Mouse (Mus musculus): ENCODE data around the gene Sfn. TPM values are rescaled to one million over a fixed set of nuclear protein-coding genes. Genes with fewer than 3 reads are reported as not detected.

Gene Sfn
- polyA plus RNA-seq, 1 experiment, result 0.56 TPM

DNA sequence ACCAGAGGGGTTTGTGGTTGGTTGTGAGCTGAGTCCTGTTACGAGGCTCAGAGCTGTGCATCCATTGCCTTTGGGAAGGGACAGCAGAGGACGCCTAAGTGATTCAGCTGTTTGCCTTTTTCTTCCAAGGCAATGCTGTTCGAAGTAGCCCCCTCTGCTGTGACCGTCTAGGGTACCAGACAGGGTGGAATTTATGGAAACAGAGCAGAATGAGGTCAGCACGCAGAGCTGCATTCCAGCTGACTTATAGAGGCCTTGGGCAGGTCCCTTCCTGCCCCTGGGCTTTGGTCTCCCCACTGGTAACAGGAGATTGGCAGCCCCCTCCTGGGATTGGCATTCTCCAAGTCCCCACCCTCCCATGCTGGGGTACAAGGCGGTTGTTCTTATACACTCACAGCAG, 2.9 kb upstream of the Sfn start:
- Histone ChIP-seq H3K27me3 (ENCODE audit: control insufficient read depth, insufficient read depth, insufficient read length) (no peaks in the 10 kb centered on the region), H3K4me3 (no peak overlapping the region), H3K36me3 (ENCODE audit: control insufficient read depth, insufficient read depth) (no peaks in the 10 kb centered on the region), H3K4me2 (ENCODE audit: low read depth) (peak overlapping the region; percentile 27), H3K79me2 (ENCODE audit: control insufficient read depth, insufficient read depth) (no peaks in the 10 kb centered on the region), H3ac (ENCODE audit: control insufficient read depth, insufficient read length) (no peak overlapping the region)
- TF ChIP-seq CEBPB (IDR thresholded peaks at IDR 0.05; ENCODE audit: insufficient read depth, poor library complexity, severe bottlenecking) (no peak), USF1 (IDR thresholded peaks at IDR 0.05; ENCODE audit: low read depth) (no peak), MYOD1 (IDR thresholded peaks at IDR 0.05; ENCODE audit: control insufficient read depth in 1 of 3, insufficient read length in 2 of 3, low read depth in 2 of 3) (peak in 2 of 3 experiments; percentile 5 to 21)

DNA sequence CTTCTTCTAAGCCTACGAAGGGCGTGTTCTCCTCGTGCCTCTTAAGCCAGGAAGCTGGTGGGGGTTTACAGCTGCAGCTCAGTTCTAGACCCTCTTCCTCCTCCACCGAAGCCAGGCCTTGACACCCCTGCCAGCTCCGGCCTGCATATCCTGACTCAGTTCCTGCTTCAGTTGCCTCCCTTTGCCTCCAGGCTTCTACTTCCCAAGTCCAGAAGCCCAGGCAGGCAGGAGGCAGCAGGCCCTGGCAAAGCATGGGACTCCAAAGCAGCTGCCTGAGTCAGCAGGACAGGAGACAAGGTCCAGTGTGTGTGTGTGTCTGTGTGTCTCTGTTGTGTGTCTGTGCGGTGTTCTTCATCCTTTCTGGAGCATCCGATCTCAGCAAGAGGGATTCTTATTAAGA, 2.2 kb upstream of the Sfn start:
- Histone ChIP-seq H3K79me2 (ENCODE audit: control insufficient read depth, insufficient read depth) (no peaks in the 10 kb centered on the region), H3K36me3 (ENCODE audit: control insufficient read depth, insufficient read depth) (no peaks in the 10 kb centered on the region), H3K4me3 (no peak overlapping the region), H3ac (ENCODE audit: control insufficient read depth, insufficient read length) (no peak overlapping the region), H3K4me2 (ENCODE audit: low read depth) (peak overlapping the region; percentile 51), H3K27me3 (ENCODE audit: control insufficient read depth, insufficient read depth, insufficient read length) (no peaks in the 10 kb centered on the region)
- TF ChIP-seq MYOD1 (IDR thresholded peaks at IDR 0.05; ENCODE audit: control insufficient read depth in 1 of 3, insufficient read length in 2 of 3, low read depth in 2 of 3) (peak in 1 of 3 experiments; percentile 46), TCF12 (IDR thresholded peaks at IDR 0.05; ENCODE audit: insufficient read depth, poor library complexity, severe bottlenecking) (no peak)

DNA sequence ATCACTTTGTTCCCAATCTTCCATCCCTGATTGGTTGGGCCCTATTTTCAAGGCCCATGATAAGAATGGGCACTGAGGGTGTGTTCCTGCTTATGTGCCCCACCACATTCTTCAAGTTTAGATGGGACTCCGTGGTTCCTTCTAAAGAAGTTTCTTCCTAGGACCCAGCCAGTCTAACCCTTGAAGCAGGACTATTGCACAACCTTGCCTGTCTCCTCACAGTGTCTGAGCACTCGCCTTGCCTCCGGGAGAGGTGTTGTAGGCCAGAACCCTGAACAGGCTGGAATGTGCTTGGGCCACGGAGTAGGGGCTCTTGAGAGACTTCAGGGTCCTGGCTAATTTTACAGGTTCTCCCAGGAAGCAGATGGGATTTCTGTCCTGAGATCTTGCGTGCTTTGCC, 1.1 kb upstream of the Sfn start:
- TF ChIP-seq SRF (IDR thresholded peaks at IDR 0.05; ENCODE audit: control insufficient read depth, insufficient read length, low read depth) (no peak), TCF3 (IDR thresholded peaks at IDR 0.05; ENCODE audit: insufficient read length, low read depth) (no peak), POLR2AphosphoS2 (IDR thresholded peaks at IDR 0.05; ENCODE audit: insufficient read length, low read depth) (no peak), POLR2A (IDR thresholded peaks at IDR 0.05; ENCODE audit: insufficient read length, low read depth) (no peak), MAX (IDR thresholded peaks at IDR 0.05; ENCODE audit: low read depth) (no peak), MYOD1 (IDR thresholded peaks at IDR 0.05; ENCODE audit: control insufficient read depth in 1 of 3, insufficient read length in 2 of 3, low read depth in 2 of 3) (no peak), CEBPB (IDR thresholded peaks at IDR 0.05; ENCODE audit: insufficient read depth, poor library complexity, severe bottlenecking) (no peak), E2F4 (IDR thresholded peaks at IDR 0.05; ENCODE audit: insufficient read depth) (no peak), MYOG (IDR thresholded peaks at IDR 0.05; ENCODE audit: control insufficient read depth in 1 of 3, insufficient read depth in 1 of 3, insufficient read length in 2 of 3, low read depth in 2 of 3) (no peak), USF1 (IDR thresholded peaks at IDR 0.05; ENCODE audit: low read depth) (no peak)
- Histone ChIP-seq H3K79me2 (ENCODE audit: control insufficient read depth, insufficient read depth) (no peaks in the 10 kb centered on the region), H3K27me3 (ENCODE audit: control insufficient read depth, insufficient read depth, insufficient read length) (no peaks in the 10 kb centered on the region), H3K36me3 (ENCODE audit: control insufficient read depth, insufficient read depth) (no peaks in the 10 kb centered on the region), H3K4me3 (no peak overlapping the region), H3K4me2 (ENCODE audit: low read depth) (no peak overlapping the region), H3ac (ENCODE audit: control insufficient read depth, insufficient read length) (no peak overlapping the region)

DNA sequence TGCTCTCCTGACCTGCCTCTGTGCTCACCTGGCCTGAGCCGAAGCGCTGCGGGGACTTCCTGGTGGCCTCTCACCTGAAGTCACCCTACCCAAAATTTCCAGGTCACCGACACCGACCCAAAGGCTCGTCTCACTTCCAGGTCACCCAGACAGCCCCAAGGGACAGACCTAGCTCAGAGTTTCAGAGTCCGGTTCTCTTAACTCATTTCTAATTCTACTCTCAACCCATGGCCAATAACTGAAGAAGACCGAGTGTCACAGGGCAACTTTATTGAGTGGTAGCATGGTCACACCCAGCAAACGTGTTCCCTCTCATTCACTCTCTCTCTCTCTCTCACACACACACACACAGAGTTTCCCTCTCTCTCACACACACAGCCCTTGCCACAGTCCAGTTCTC, 1.7 kb downstream of the Sfn start:
- peak overlapping the region; percentile 86 for H3K4me2 ChIP-seq (ENCODE audit: low read depth)

DNA sequence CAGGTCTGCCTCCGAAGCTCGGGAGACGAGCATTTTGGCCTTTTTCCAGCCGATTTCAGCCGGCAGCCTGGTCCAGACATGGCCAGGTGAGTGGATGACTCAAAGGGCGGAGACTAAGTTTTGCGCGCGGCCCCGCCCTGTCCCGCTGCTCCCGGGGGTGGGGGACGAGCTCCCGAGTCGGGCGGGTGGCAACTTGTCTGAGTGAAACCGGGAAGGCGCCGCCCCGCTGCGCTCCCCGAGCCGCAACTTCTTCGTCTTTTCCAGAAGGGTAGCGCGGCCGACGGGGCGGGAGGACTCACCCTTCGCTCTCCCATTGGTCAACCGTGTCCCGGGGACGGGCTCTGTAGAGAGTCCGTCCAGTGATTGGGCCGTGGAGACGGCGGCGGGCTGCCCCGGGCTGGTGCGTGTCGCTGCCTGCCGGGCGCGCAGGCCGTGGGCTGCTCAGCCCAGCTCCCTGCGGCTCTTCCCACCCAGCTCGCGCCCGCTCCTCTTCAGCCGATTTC, 2.3 kb downstream of the Sfn start:
- H3K36me3 ChIP-seq (ENCODE audit: control insufficient read depth, insufficient read depth), result no peaks in the 10 kb centered on the region
- no peaks in the 10 kb centered on the region for H3K27me3 ChIP-seq (ENCODE audit: control insufficient read depth, insufficient read depth, insufficient read length)
- peak overlapping the region; percentile 98 for H3K4me2 ChIP-seq (ENCODE audit: low read depth)
- TF ChIP-seq POLR2A (IDR thresholded peaks at IDR 0.05; ENCODE audit: insufficient read length, low read depth), result peak; percentile 65
- no peak for TF ChIP-seq MYOG (IDR thresholded peaks at IDR 0.05; ENCODE audit: control insufficient read depth in 1 of 3, insufficient read depth in 1 of 3, insufficient read length in 2 of 3, low read depth in 2 of 3)
- no peak for TF ChIP-seq MAX (IDR thresholded peaks at IDR 0.05; ENCODE audit: low read depth)
- TF ChIP-seq E2F4 (IDR thresholded peaks at IDR 0.05; ENCODE audit: insufficient read depth), result peak; percentile 72
- TF ChIP-seq MYOD1 (IDR thresholded peaks at IDR 0.05; ENCODE audit: control insufficient read depth in 1 of 3, insufficient read length in 2 of 3, low read depth in 2 of 3), result no peak
- no peak for TF ChIP-seq USF1 (IDR thresholded peaks at IDR 0.05; ENCODE audit: low read depth)
- peak; percentile 83 for TF ChIP-seq POLR2AphosphoS2 (IDR thresholded peaks at IDR 0.05; ENCODE audit: insufficient read length, low read depth)
- TF ChIP-seq SRF (IDR thresholded peaks at IDR 0.05; ENCODE audit: control insufficient read depth, insufficient read length, low read depth), result peak; percentile 11
- TF ChIP-seq TCF3 (IDR thresholded peaks at IDR 0.05; ENCODE audit: insufficient read length, low read depth), result no peak
- no peaks in the 10 kb centered on the region for H3K79me2 ChIP-seq (ENCODE audit: control insufficient read depth, insufficient read depth)
- H3ac ChIP-seq (ENCODE audit: control insufficient read depth, insufficient read length), result no peak overlapping the region
- H3K4me3 ChIP-seq, result peak overlapping the region; percentile 24

More for the DNA sequence above, 1.7 kb downstream of the Sfn start:
- no peaks in the 10 kb centered on the region for H3K79me2 ChIP-seq (ENCODE audit: control insufficient read depth, insufficient read depth)
- no peaks in the 10 kb centered on the region for H3K27me3 ChIP-seq (ENCODE audit: control insufficient read depth, insufficient read depth, insufficient read length)
- H3K4me3 ChIP-seq, result peak overlapping the region; percentile 24
- no peak overlapping the region for H3ac ChIP-seq (ENCODE audit: control insufficient read depth, insufficient read length)
- TF ChIP-seq TCF12 (IDR thresholded peaks at IDR 0.05; ENCODE audit: insufficient read depth, poor library complexity, severe bottlenecking) (no peak), REST (IDR thresholded peaks at IDR 0.05; ENCODE audit: insufficient read depth, insufficient read length) (no peak), SRF (IDR thresholded peaks at IDR 0.05; ENCODE audit: control insufficient read depth, insufficient read length, low read depth) (no peak), POLR2A (IDR thresholded peaks at IDR 0.05; ENCODE audit: insufficient read length, low read depth) (no peak), TCF3 (IDR thresholded peaks at IDR 0.05; ENCODE audit: insufficient read length, low read depth) (no peak), MYOD1 (IDR thresholded peaks at IDR 0.05; ENCODE audit: control insufficient read depth in 1 of 3, insufficient read length in 2 of 3, low read depth in 2 of 3) (no peak), E2F4 (IDR thresholded peaks at IDR 0.05; ENCODE audit: insufficient read depth) (no peak), MYOG (IDR thresholded peaks at IDR 0.05; ENCODE audit: control insufficient read depth in 1 of 3, insufficient read depth in 1 of 3, insufficient read length in 2 of 3, low read depth in 2 of 3) (no peak), MAX (IDR thresholded peaks at IDR 0.05; ENCODE audit: low read depth) (no peak), CEBPB (IDR thresholded peaks at IDR 0.05; ENCODE audit: insufficient read depth, poor library complexity, severe bottlenecking) (no peak), POLR2AphosphoS2 (IDR thresholded peaks at IDR 0.05; ENCODE audit: insufficient read length, low read depth) (no peak), USF1 (IDR thresholded peaks at IDR 0.05; ENCODE audit: low read depth) (no peak)
- no peaks in the 10 kb centered on the region for H3K36me3 ChIP-seq (ENCODE audit: control insufficient read depth, insufficient read depth)

Measured in myocyte (in vitro differentiated cells).